8 mouse cellular contexts compared by ENCODE assay signal in the genomic region with DNA sequence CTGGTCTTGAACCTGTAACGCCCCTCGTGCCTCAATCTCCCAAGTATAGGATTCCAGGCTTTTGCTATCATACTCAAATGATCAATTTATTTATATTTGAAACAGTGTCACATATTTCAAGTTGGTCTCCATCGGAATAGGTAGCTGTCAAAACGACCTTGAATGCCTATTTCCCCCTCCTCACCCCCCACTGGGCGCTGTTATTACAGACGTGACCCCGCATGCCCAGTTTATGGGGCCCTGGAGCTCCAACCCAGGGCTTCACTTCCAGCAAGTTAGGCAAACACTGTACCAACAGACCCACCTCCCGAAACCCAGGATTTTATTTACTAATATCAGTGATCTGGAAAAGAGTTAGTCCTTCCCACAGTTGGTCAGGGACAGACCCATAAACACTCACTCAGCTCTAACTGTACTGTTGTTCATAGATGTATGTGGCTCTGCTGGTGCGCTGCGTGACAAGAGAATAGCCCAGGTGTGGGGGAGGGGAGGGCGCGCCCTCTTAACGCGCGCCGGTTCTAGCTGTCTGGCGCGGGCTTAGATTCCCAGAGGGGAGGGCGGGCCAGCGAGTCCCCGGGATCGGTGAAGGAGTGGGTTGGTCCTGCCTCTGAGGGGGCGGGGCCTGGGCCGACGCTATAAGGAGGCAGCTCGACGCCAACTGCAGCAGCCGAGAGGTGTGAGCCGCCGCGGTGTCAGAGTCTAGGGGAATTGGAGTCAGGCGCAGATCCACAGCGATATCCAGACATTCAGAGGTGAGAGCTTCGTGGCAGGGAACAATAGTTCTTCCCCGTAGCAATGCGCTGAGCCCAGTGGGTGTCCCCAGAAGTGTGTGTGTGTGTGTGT. TPM values are rescaled to one million over a fixed set of nuclear protein-coding genes. Genes with fewer than 3 reads are reported as not detected.
DNase-seq lines count a peak whose midpoint lies in the region; ATAC-seq lines count a peak whose summit lies in the region.

No protein-coding gene starts in this region.

- ATAC-seq in inflammation-experienced regulatory T-cells, adult 6 months: peak; percentile 42
- ATAC-seq in megakaryocyte-erythroid progenitor cell, adult 5-6 weeks (replicated peaks; ENCODE audit: low FRiP score, low TSS enrichment, poor library complexity, severe bottlenecking): peak; percentile 65

- peak; percentile 90 to 95 for DNase-seq in adrenal gland, adult 18-20 months (ENCODE audit: low spot score in 2 of 2)
- DNase-seq in embryo, embryonic 10 days (ENCODE audit: low spot score): peak; percentile 91
- DNase-seq in gastrocnemius, postnatal 10 days: peak; percentile 77
- peak; percentile 76 to 78 for DNase-seq in left cerebral cortex, postnatal 14 days (ENCODE audit: low spot score in 2 of 2)
- peak; percentile 81 for DNase-seq in right cerebral cortex, postnatal 25 days
- peak; percentile 81 to 89 for DNase-seq in urinary bladder, postnatal 4 days (ENCODE audit: low spot score in 2 of 2)

- intact Hi-C loops in left cerebral cortex, postnatal 14 days (cut with DNase I): no loop called here

RNA-seq across cellular contexts. Expression of a gene that starts 2.6 kb away (rescaled TPM):
- total RNA-seq in adrenal gland, adult 18-20 months (2021): 100 to 1,000 TPM; 100 to 128 TPM
- 10 to 100 TPM; 43.0 to 46.3 TPM for total RNA-seq in gastrocnemius, postnatal 10 days (2021)
- 10 to 100 TPM in 1 of 3 experiments, 1 to 10 TPM in 2; 1.7 to 57.4 (median 2.5) TPM for polyA plus RNA-seq in inflammation-experienced regulatory T-cells, adult 6 months (2017; shearing (Covaris generic))
- 10 to 100 TPM; 25.7 to 35.7 TPM for total RNA-seq in left cerebral cortex, postnatal 14 days (2021)
- 2.1 and 6.5 TPM in 2 replicates for total RNA-seq in megakaryocyte-erythroid progenitor cell, adult 5-6 weeks (2014; fragmentation: Nextera tagmentation)
- total RNA-seq in megakaryocyte-erythroid progenitor cell, adult 5-6 weeks (2017): 0.95 and 3.5 TPM in 2 replicates

RNA-seq across cellular contexts. Expression of a gene that starts 20.6 kb away (rescaled TPM):
- total RNA-seq in adrenal gland, adult 18-20 months (2021): under 1 TPM; 0.20 to 0.54 TPM
- 1 to 10 TPM in 1 of 2 experiments, under 1 TPM in 1; 0.68 to 1.6 TPM for total RNA-seq in gastrocnemius, postnatal 10 days (2021)
- not detected for polyA plus RNA-seq in inflammation-experienced regulatory T-cells, adult 6 months (2017; shearing (Covaris generic))
- not detected for total RNA-seq in left cerebral cortex, postnatal 14 days (2021)
- 14.9 and 23.3 TPM in 2 replicates for total RNA-seq in megakaryocyte-erythroid progenitor cell, adult 5-6 weeks (2014; fragmentation: Nextera tagmentation)
- total RNA-seq in megakaryocyte-erythroid progenitor cell, adult 5-6 weeks (2017): 4.1 and 23.9 TPM in 2 replicates

Comparison
In these comparisons a context has a peak if more than half of its experiments do, and no peak if none do; other contexts are left out.
1. Peak in every context shown above with its lines: DNase-seq and ATAC-seq.